Mouse (Mus musculus) heart, postnatal 0 days (tissue): ENCODE measurements around the gene Tnfrsf23. TPM values are rescaled to one million over a fixed set of nuclear protein-coding genes. Genes with fewer than 3 reads are reported as not detected.

ENCODE experiments used
- ATAC-seq: fragments of 200-750 bp; cut with Nextera tagmentation; 2 replicates; pipeline ENCODE4 v1.8.0; 2017; ENCODE audit warnings: low read depth, moderate number of reproducible peaks, moderate library complexity; ENCODE audit not compliant: insufficient read depth
- DNase-seq: peaks from one replicate; pipeline ENCODE4 v3.0.0-alpha.2; 2016; ENCODE audit warnings: low spot score
- H3K27ac ChIP-seq: fragments of 300-500 bp; sonication (generic); 2 replicates; pipeline ENCODE4 v1.5.1; 2014; ENCODE audit warnings: low read depth, mild to moderate bottlenecking
- H3K27me3 ChIP-seq: fragments of 300-500 bp; sonication (generic); 2 replicates; pipeline ENCODE4 v1.6.1; 2014; ENCODE audit warnings: low read length, mixed read lengths; ENCODE audit not compliant: control insufficient read depth, insufficient read depth
- H3K36me3 ChIP-seq: fragments of 300-500 bp; sonication (generic); replicated peaks from 2 replicates; pipeline ENCODE4 v1.6.1; 2014; ENCODE audit warnings: low read length, mixed read lengths; ENCODE audit not compliant: control insufficient read depth, insufficient read depth
- H3K4me1 ChIP-seq: fragments of 300-500 bp; sonication (generic); 2 replicates; pipeline ENCODE4 v1.6.1; 2014; ENCODE audit warnings: antibody characterized with exemption; ENCODE audit not compliant: control insufficient read depth, insufficient read depth
- H3K4me2 ChIP-seq: fragments of 300-500 bp; sonication (generic); 2 replicates; pipeline ENCODE4 v1.6.1; 2014; ENCODE audit warnings: low read depth, mild to moderate bottlenecking, low read length, moderate library complexity
- H3K4me3 ChIP-seq: fragments of 300-500 bp; sonication (generic); 2 replicates; pipeline ENCODE4 v1.5.1; 2014; ENCODE audit warnings: low read depth, low read length
- H3K9ac ChIP-seq: fragments of 300-500 bp; sonication (generic); replicated peaks from 2 replicates; pipeline ENCODE4 v1.6.1; 2014; ENCODE audit warnings: low read depth, low read length, mixed read lengths
- H3K9me3 ChIP-seq: fragments of 300-500 bp; sonication (generic); replicated peaks from 2 replicates; pipeline ENCODE4 v1.6.1; 2016; ENCODE audit warnings: low read length; ENCODE audit not compliant: control insufficient read depth
- CTCF ChIP-seq: IDR thresholded peaks from 2 replicates; pipeline ENCODE4 v1.5.1; 2016; ENCODE audit warnings: antibody characterized with exemption, control low read depth, low read depth
- EP300 ChIP-seq: IDR thresholded peaks from 2 replicates; pipeline ENCODE4 v1.6.1; 2016; ENCODE audit warnings: antibody characterized with exemption, low read depth
- WGBS: fragments of 180-500 bp; shearing (Covaris S2); extraction: QIAGEN DNeasy Blood & Tissue Kit; methylation state at CpG from one replicate; pipeline ENCODE4 v1.1.7; 2014; 5-methylcytosine and 5-hydroxymethylcytosine counted together
- polyA plus RNA-seq: library from polyadenylated mRNA; unstranded; fragments of >200 nt; fragmentation: Nextera tagmentation; extraction: Ambion mirVana; gene quantifications from 2 replicates; pipeline ENCODE4 v1.2.1, GENCODE M21; 2015
- total RNA-seq: library from RNA; depleted of rRNA; stranded (reverse); fragments of >200 nt; gene quantifications from 2 replicates; pipeline ENCODE4 v1.2.3, GENCODE M21; 2014; ENCODE audit warnings: low replicate concordance; rRNA removed

Tnfrsf23 gene
- total and polyA plus RNA-seq, 2 experiments from 2014 or later: 2.3 to 2.5 TPM

GRCm38 (mm10) chr7:143627555-143628286 is 58.0 kb downstream of the Tnfrsf23 start:
- Histone ChIP-seq H3K27ac (peak overlapping the region; percentile 46; the same call in 1 of the 2 replicates), H3K9ac (no peak overlapping the region), H3K4me3 (no peak overlapping the region)

GRCm38 (mm10) chr7:143626178-143626577 is 59.5 kb downstream of the Tnfrsf23 start:
- H3K4me2 ChIP-seq: no peak overlapping the region
- TF ChIP-seq EP300: no peak
- TF ChIP-seq CTCF: no peak
- H3K27ac ChIP-seq: no peak overlapping the region
- no peaks in the 10 kb centered on the region for H3K36me3 ChIP-seq
- H3K9me3 ChIP-seq: no peaks in the 10 kb centered on the region
- ATAC-seq (no peak), DNase-seq (no peak)
- no peaks in the 10 kb centered on the region for H3K4me1 ChIP-seq
- WGBS: 52% methylated on average over 2 of the region's 2 CpGs
- H3K9ac ChIP-seq: no peak overlapping the region
- no peaks in the 10 kb centered on the region for H3K27me3 ChIP-seq
- H3K4me3 ChIP-seq: no peak overlapping the region

More at GRCm38 (mm10) chr7:143627555-143628286, 58.0 kb downstream of the Tnfrsf23 start:
- Histone ChIP-seq H3K4me2 (peak overlapping the region; percentile 31; the same call in 1 of the 2 replicates), H3K27me3 (no peaks in the 10 kb centered on the region), H3K9me3 (no peaks in the 10 kb centered on the region), H3K36me3 (no peaks in the 10 kb centered on the region), H3K4me1 (no peaks in the 10 kb centered on the region)
- 41% methylated on average over 10 of the region's 10 CpGs for WGBS
- DNase-seq (no peak), ATAC-seq (no peak)
- TF ChIP-seq CTCF (no peak), EP300 (no peak)

- no peaks in the 10 kb centered on the region for H3K36me3 ChIP-seq
- DNase-seq (no peak), ATAC-seq (no peak)
- H3K27me3 ChIP-seq: no peaks in the 10 kb centered on the region
- H3K9me3 ChIP-seq: no peaks in the 10 kb centered on the region
- WGBS: 46% methylated on average over 5 of the region's 5 CpGs
- H3K9ac ChIP-seq: no peak overlapping the region
- H3K4me2 ChIP-seq: no peak overlapping the region
- H3K4me3 ChIP-seq: no peak overlapping the region
- TF ChIP-seq CTCF (no peak), EP300 (no peak)
- H3K27ac ChIP-seq: no peak overlapping the region
- H3K4me1 ChIP-seq: no peaks in the 10 kb centered on the region
These were observed 60.5 kb downstream of the Tnfrsf23 start for GRCm38 (mm10) chr7:143625151-143625550.

DNA sequence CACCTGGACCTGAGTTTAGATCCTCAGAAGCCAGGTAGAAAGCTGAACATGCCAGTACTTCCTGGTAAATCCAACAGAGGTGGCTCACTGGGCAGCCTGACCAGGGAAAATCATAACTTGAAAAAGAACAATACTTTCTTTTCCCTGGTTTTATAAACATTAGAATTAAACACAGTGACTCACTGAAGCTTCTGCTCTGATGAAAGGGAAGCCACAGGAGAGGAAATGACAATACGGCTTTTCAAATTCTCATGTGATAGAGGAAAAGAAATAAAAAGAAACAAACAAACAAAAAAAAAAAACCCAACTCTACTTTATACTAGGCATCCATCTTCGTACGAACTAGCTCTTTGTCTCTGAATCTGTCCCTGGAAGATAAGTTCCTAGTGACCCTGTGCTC is 61.1 kb downstream of the Tnfrsf23 start:
- Histone ChIP-seq H3K9me3 (no peaks in the 10 kb centered on the region), H3K36me3 (no peaks in the 10 kb centered on the region), H3K4me2 (no peak overlapping the region), H3K4me3 (no peak overlapping the region), H3K4me1 (no peaks in the 10 kb centered on the region), H3K27ac (no peak overlapping the region), H3K27me3 (no peaks in the 10 kb centered on the region), H3K9ac (no peak overlapping the region)
- ATAC-seq: no peak
- 57% methylated on average over 3 of the region's 3 CpGs for WGBS
- DNase-seq: no peak
- TF ChIP-seq CTCF: no peak
- no peak for TF ChIP-seq EP300

DNA sequence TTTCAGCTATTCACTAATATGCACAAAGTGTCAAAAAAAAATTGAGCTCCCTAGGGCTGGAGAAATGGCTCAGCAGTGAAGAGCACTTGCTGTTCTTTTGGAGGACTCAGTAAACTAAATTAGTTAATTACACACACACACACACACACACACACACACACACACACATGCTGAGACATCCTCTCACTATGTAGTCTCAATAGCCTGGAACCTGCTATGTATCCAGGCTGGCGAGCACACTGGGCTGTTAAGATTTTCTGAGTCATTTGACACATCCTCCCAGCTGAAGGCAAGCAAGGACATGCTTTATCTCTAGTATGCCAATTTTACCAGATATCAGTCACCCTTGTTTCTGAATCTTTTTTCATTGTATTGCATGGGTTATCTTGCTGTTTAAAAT is 64.7 kb downstream of the Tnfrsf23 start:
- Histone ChIP-seq H3K36me3 (no peaks in the 10 kb centered on the region), H3K9ac (no peak overlapping the region), H3K4me3 (no peak overlapping the region), H3K27me3 (no peaks in the 10 kb centered on the region), H3K4me1 (no peaks in the 10 kb centered on the region), H3K9me3 (no peaks in the 10 kb centered on the region), H3K4me2 (no peak overlapping the region), H3K27ac (no peak overlapping the region)
- no peak for DNase-seq
- ATAC-seq: no peak
- TF ChIP-seq EP300 (no peak), CTCF (no peak)
- 48% methylated on average over 1 of the region's 1 CpGs for WGBS

Other genes with a start within 250 kb of the Tnfrsf23 start
- gene Cdkn1c, start 224.8 kb downstream of the Tnfrsf23 start, total RNA-seq: 94.6 and 143 TPM in 2 replicates
- 81.3 and 97.4 TPM in 2 replicates for gene Cdkn1c, start 224.8 kb downstream of the Tnfrsf23 start, polyA plus RNA-seq
- gene Slc22a18, start 212.1 kb downstream of the Tnfrsf23 start, total RNA-seq: 0.27 TPM in 1 of 2 replicates, not detected in the other
- gene Slc22a18, start 212.1 kb downstream of the Tnfrsf23 start, polyA plus RNA-seq: 0.60 and 0.93 TPM in 2 replicates
- 1.0 TPM in 1 of 2 replicates, not detected in the other for gene Phlda2, start 182.7 kb downstream of the Tnfrsf23 start, total RNA-seq
- not detected in 2 replicates for gene Phlda2, start 182.7 kb downstream of the Tnfrsf23 start, polyA plus RNA-seq
- gene Nap1l4, start 136.8 kb downstream of the Tnfrsf23 start, total RNA-seq: 142 and 153 TPM in 2 replicates
- 193 and 200 TPM in 2 replicates for gene Nap1l4, start 136.8 kb downstream of the Tnfrsf23 start, polyA plus RNA-seq
- 7.0 and 15.4 TPM in 2 replicates for gene Cars, start 85.8 kb downstream of the Tnfrsf23 start, total RNA-seq
- 14.7 TPM in 2 replicates for gene Cars, start 85.8 kb downstream of the Tnfrsf23 start, polyA plus RNA-seq
- 0.12 and 0.84 TPM in 2 replicates for gene Tnfrsf26, start 57.1 kb downstream of the Tnfrsf23 start, total RNA-seq
- gene Tnfrsf26, start 57.1 kb downstream of the Tnfrsf23 start, polyA plus RNA-seq: 0.37 and 0.38 TPM in 2 replicates
- gene Tnfrsf22, start 36.2 kb downstream of the Tnfrsf23 start, total RNA-seq: 1.9 and 3.2 TPM in 2 replicates
- 2.6 and 2.9 TPM in 2 replicates for gene Tnfrsf22, start 36.2 kb downstream of the Tnfrsf23 start, polyA plus RNA-seq
- 57.4 and 58.7 TPM in 2 replicates for gene Osbpl5, start 71.1 kb upstream of the Tnfrsf23 start, total RNA-seq
- gene Osbpl5, start 71.1 kb upstream of the Tnfrsf23 start, polyA plus RNA-seq: 16.3 and 18.1 TPM in 2 replicates
- gene Mrgprg, start 81.1 kb upstream of the Tnfrsf23 start, total RNA-seq: not detected in 2 replicates
- gene Mrgprg, start 81.1 kb upstream of the Tnfrsf23 start, polyA plus RNA-seq: not detected in 2 replicates
- gene Mrgpre, start 98.6 kb upstream of the Tnfrsf23 start, total RNA-seq: 0.93 and 3.9 TPM in 2 replicates
- 0.92 and 0.96 TPM in 2 replicates for gene Mrgpre, start 98.6 kb upstream of the Tnfrsf23 start, polyA plus RNA-seq
- 8.4 and 11.3 TPM in 2 replicates for gene Nadsyn1, start 137.0 kb upstream of the Tnfrsf23 start, total RNA-seq
- 7.8 and 8.5 TPM in 2 replicates for gene Nadsyn1, start 137.0 kb upstream of the Tnfrsf23 start, polyA plus RNA-seq
- gene Dhcr7, start 137.3 kb upstream of the Tnfrsf23 start, total RNA-seq: 23.9 and 27.7 TPM in 2 replicates
- 10.8 and 11.1 TPM in 2 replicates for gene Dhcr7, start 137.3 kb upstream of the Tnfrsf23 start, polyA plus RNA-seq
- not detected in 2 replicates for gene Gm498, start 181.0 kb upstream of the Tnfrsf23 start, total RNA-seq
- gene Gm498, start 181.0 kb upstream of the Tnfrsf23 start, polyA plus RNA-seq: not detected in 2 replicates